Mouse (Mus musculus) myocyte (in vitro differentiated cells): Measurements from ENCODE around the gene Nfkb1.

Experiments used
- CEBPB ChIP-seq: IDR thresholded peaks from 2 replicates; pipeline ENCODE4 v1.6.1; 2011; ENCODE audit warnings: mild to moderate bottlenecking, moderate library complexity; ENCODE audit not compliant: poor library complexity, insufficient read depth, severe bottlenecking
- E2F4 ChIP-seq: IDR thresholded peaks from one replicate; pipeline ENCODE4 v1.6.1; 2011; ENCODE audit warnings: mild to moderate bottlenecking, control low read depth, moderate library complexity; ENCODE audit not compliant: insufficient read depth
- MAX ChIP-seq: IDR thresholded peaks from one replicate; pipeline ENCODE4 v1.6.1; 2011; ENCODE audit warnings: low read depth, mild to moderate bottlenecking, control low read depth
- MYOD1 ChIP-seq, 3 experiments: IDR thresholded peaks; one replicate each; pipeline ENCODE4 v1.6.1; 2011; ENCODE audit warnings: control low read depth in 2 of 3, low read depth in 2 of 3, mild to moderate bottlenecking in 2 of 3, moderate library complexity in 1 of 3; ENCODE audit not compliant: insufficient read length in 2 of 3, control insufficient read depth in 1 of 3
- POLR2A ChIP-seq: IDR thresholded peaks from one replicate; pipeline ENCODE4 v1.6.1; 2011; ENCODE audit warnings: low read depth, mild to moderate bottlenecking, control low read depth, moderate library complexity; ENCODE audit not compliant: insufficient read length
- POLR2AphosphoS2 ChIP-seq: IDR thresholded peaks from one replicate; pipeline ENCODE4 v1.6.1; 2011; ENCODE audit warnings: low read depth, control low read depth; ENCODE audit not compliant: insufficient read length
- REST ChIP-seq: IDR thresholded peaks from one replicate; pipeline ENCODE4 v1.6.1; 2011; ENCODE audit warnings: mild to moderate bottlenecking, control low read depth, moderate library complexity; ENCODE audit not compliant: insufficient read depth, insufficient read length
- TCF3 ChIP-seq: IDR thresholded peaks from one replicate; pipeline ENCODE4 v1.6.1; 2011; ENCODE audit warnings: low read depth, control low read depth; ENCODE audit not compliant: insufficient read length
- USF1 ChIP-seq: IDR thresholded peaks from one replicate; pipeline ENCODE4 v1.6.1; 2011; ENCODE audit warnings: low read depth, mild to moderate bottlenecking, control low read depth, moderate library complexity

- TF ChIP-seq POLR2A (no peak), E2F4 (no peak), TCF3 (no peak), POLR2AphosphoS2 (no peak), REST (no peak), CEBPB (no peak), USF1 (no peak), MAX (no peak), MYOD1 (IDR thresholded peaks at IDR 0.05; ENCODE audit: control insufficient read depth in 1 of 3, insufficient read length in 2 of 3, low read depth in 2 of 3) (no peak)
Measured at GRCm38 (mm10) chr3:135552874-135553273, 138.5 kb downstream of the Nfkb1 start.
